Mouse (Mus musculus) heart, adult 2 months (tissue): ENCODE data around the gene Htr3b. TPM values are rescaled to one million over a fixed set of nuclear protein-coding genes. Genes with fewer than 3 reads are reported as not detected.

ENCODE experiments used
- DNase-seq, 2 experiments: peaks; one replicate each; pipeline ENCODE4 v3.0.0; 2021
- H3K27ac ChIP-seq: fragments of 200-600 bp; 2 replicates; pipeline ENCODE4 v1.8.1; 2022
- H3K27me3 ChIP-seq: fragments of 200-500 bp; 2 replicates; pipeline ENCODE4 v1.6.1; 2012; ENCODE audit warnings: mild to moderate bottlenecking, low read length, inconsistent platforms, mixed read lengths; ENCODE audit not compliant: control insufficient read depth, insufficient read depth
- H3K36me3 ChIP-seq: fragments of 200-500 bp; 2 replicates; pipeline ENCODE4 v1.6.1; 2012; ENCODE audit warnings: low read length, inconsistent platforms; ENCODE audit not compliant: control insufficient read depth, insufficient read depth
- H3K4me1 ChIP-seq: fragments of 200-500 bp; 2 replicates; pipeline ENCODE4 v1.6.1; 2011; ENCODE audit warnings: low read length; ENCODE audit not compliant: control insufficient read depth, insufficient read depth
- H3K4me3 ChIP-seq: fragments of 200-600 bp; 2 replicates; pipeline ENCODE4 v1.8.1; 2022
- H3K79me2 ChIP-seq: fragments of 200-500 bp; replicated peaks from 2 replicates; pipeline ENCODE4 v1.6.1; 2012; ENCODE audit warnings: mild to moderate bottlenecking, inconsistent platforms, low read length, moderate library complexity, mixed read lengths; ENCODE audit not compliant: control insufficient read depth, insufficient read depth
- H3K9ac ChIP-seq: fragments of 200-500 bp; 2 replicates; pipeline ENCODE4 v1.6.1; 2012; ENCODE audit warnings: low read depth, mild to moderate bottlenecking, control low read depth, inconsistent platforms, low read length, mixed read lengths
- CTCF ChIP-seq: fragments of 200-600 bp; IDR thresholded peaks from 2 replicates; pipeline ENCODE4 v1.8.1; 2022; ENCODE audit warnings: antibody characterized with exemption, mild to moderate bottlenecking, moderate library complexity
- EP300 ChIP-seq: fragments of 200-500 bp; IDR thresholded peaks from 2 replicates; pipeline ENCODE4 v1.6.1; 2011; ENCODE audit warnings: low read depth, low read length, control low read depth; ENCODE audit not compliant: insufficient read depth
- POLR2A ChIP-seq: fragments of 200-500 bp; IDR thresholded peaks from 2 replicates; pipeline ENCODE4 v1.6.1; 2011; ENCODE audit warnings: mild to moderate bottlenecking, low read depth, low read length, control low read depth; ENCODE audit not compliant: insufficient read depth
- WGBS: fragments of 180-500 bp; shearing (Covaris S2); methylation state at CpG from one replicate; pipeline ENCODE4 v1.1.7; 2018; 5-methylcytosine and 5-hydroxymethylcytosine counted together
- intact Hi-C: fragments of 180-260 bp; cut with DNase I; formaldehyde crosslinking; loops from one replicate; pipeline ENCODE4 v1.15.1; 2025
- long read RNA-seq: library from polyadenylated mRNA; stranded (forward); transcript quantifications from one replicate; pipeline ENCODE4 v2.0.0, GENCODE M21; 2021
- polyA plus RNA-seq: library from polyadenylated mRNA; depleted of rRNA; stranded (reverse); fragments of >200 nt; gene quantifications from 2 replicates; pipeline ENCODE4 v1.2.3, GENCODE M21; 2012; rRNA removed
- total RNA-seq, 2 experiments: library from RNA; stranded (reverse); gene quantifications; 2 replicates each; pipeline ENCODE4 v1.2.3; 2021

Gene Htr3b
- not detected for total RNA-seq
- polyA plus RNA-seq: 0.06 TPM in 2 replicates
- long read RNA-seq: 0 reads

DNA sequence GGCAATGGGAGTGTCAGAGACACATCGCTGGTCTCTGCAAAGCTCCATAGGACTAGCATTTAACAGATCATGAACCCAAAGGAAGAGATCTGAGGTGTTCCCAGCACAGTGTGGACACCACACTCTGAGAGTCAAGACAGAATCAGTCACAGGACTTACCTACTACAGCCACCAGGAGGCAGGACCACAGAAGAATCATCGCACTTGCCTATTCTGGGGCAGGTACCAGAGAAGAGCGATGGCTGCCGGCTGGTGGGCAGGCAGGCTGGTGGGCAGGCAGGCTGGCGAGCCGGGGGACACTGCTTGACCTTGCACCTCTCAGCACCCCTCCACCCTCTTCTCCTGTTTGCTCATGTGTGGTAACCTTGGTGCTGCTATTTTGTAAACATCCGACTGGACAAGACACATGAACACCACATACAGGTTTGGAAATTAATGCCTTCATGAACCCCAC, at the start of gene Htr3b:
Htr3b (minus strand) TSS at position 404 of the 454 bp plus-strand sequence.
- Histone ChIP-seq H3K9ac (no peak within 1 kb of the TSS), H3K27me3 (no peaks in the 10 kb centered on the region), H3K27ac (no peak within 1 kb of the TSS), H3K79me2 (no peaks in the 10 kb centered on the region), H3K4me1 (no peaks in the 10 kb centered on the region), H3K4me3 (no peak within 1 kb of the TSS), H3K36me3 (no peaks in the 10 kb centered on the region)
- intact Hi-C loops: no loop called here
- no peak for DNase-seq
- WGBS: 60% methylated on average over 7 of the region's 7 CpGs
- TF ChIP-seq EP300: no peak
- no peak for TF ChIP-seq POLR2A
- peak; percentile 56 for TF ChIP-seq CTCF

- H3K27ac ChIP-seq: no peak overlapping the region
- peaks cover 3% of the 10 kb centered on the region; the same call in 1 of the 2 replicates for H3K79me2 ChIP-seq
- no peak for DNase-seq
- H3K27me3 ChIP-seq: no peaks in the 10 kb centered on the region
- no peak overlapping the region for H3K9ac ChIP-seq
- H3K4me1 ChIP-seq: peaks cover 3% of the 10 kb centered on the region; the same call in 1 of the 2 replicates
- peaks cover 13% of the 10 kb centered on the region for H3K36me3 ChIP-seq
- no peak overlapping the region for H3K4me3 ChIP-seq
- 63% methylated on average over 6 of the region's 6 CpGs for WGBS
- intact Hi-C loops: no loop called here
- TF ChIP-seq POLR2A (no peak), EP300 (no peak), CTCF (no peak)
Measured at GRCm38 (mm10) chr9:48999256-48999655, 34.5 kb upstream of the Htr3b start.

DNA sequence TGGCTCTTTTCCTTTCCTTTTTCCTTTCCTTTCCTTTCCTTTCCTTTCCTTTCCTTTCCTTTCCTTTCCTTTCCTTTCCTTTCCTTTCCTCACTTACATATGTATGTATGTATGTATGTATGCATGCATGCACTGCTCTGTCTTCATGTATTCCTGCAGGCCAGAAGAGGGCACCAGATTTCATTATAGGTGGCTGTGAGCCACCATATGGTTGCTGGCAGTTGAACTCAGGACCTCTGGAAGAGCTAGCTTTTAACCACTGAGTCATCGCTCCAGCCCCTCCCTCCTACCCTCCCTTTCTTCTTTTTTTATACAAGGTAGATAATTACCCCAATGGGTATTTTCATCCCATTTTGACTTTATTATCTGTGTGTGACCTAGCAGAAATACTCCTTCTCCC, 30.9 kb upstream of the Htr3b start:
- WGBS: 94% methylated on average over 1 of the region's 1 CpGs
- no peak overlapping the region for H3K9ac ChIP-seq

GRCm38 (mm10) chr9:48994779-48995178, 30.0 kb upstream of the Htr3b start:
- TF ChIP-seq POLR2A: no peak
- TF ChIP-seq CTCF: no peak
- no peak for TF ChIP-seq EP300
- Histone ChIP-seq H3K4me1 (peaks cover 3% of the 10 kb centered on the region; the same call in 1 of the 2 replicates), H3K4me3 (no peak overlapping the region), H3K27me3 (no peaks in the 10 kb centered on the region), H3K36me3 (peaks cover 8% of the 10 kb centered on the region), H3K27ac (no peak overlapping the region), H3K9ac (no peak overlapping the region), H3K79me2 (peaks cover 3% of the 10 kb centered on the region; the same call in 1 of the 2 replicates)
- no peak for DNase-seq
- intact Hi-C loops: no loop called here
- WGBS: 68% methylated on average over 7 of the region's 7 CpGs

More for the DNA sequence above, 30.9 kb upstream of the Htr3b start:
- peaks cover 3% of the 10 kb centered on the region; the same call in 1 of the 2 replicates for H3K4me1 ChIP-seq
- H3K36me3 ChIP-seq: peaks cover 13% of the 10 kb centered on the region
- H3K79me2 ChIP-seq: peaks cover 3% of the 10 kb centered on the region; the same call in 1 of the 2 replicates
- intact Hi-C loops: no loop called here
- no peak overlapping the region for H3K27ac ChIP-seq
- TF ChIP-seq POLR2A: no peak
- TF ChIP-seq CTCF: peak; percentile 28; the same call in 1 of the 2 replicates
- TF ChIP-seq EP300: no peak
- no peak for DNase-seq
- no peaks in the 10 kb centered on the region for H3K27me3 ChIP-seq
- H3K4me3 ChIP-seq: no peak overlapping the region

GRCm38 (mm10) chr9:48991671-48992070, 26.9 kb upstream of the Htr3b start:
- Histone ChIP-seq H3K4me1 (peaks cover 4% of the 10 kb centered on the region; the same call in 1 of the 2 replicates), H3K4me3 (no peak overlapping the region), H3K79me2 (no peaks in the 10 kb centered on the region), H3K27ac (no peak overlapping the region), H3K27me3 (no peaks in the 10 kb centered on the region), H3K36me3 (peaks cover 4% of the 10 kb centered on the region), H3K9ac (no peak overlapping the region)
- WGBS: 78% methylated on average over 5 of the region's 5 CpGs
- TF ChIP-seq CTCF (no peak), POLR2A (no peak), EP300 (no peak)
- DNase-seq: no peak
- intact Hi-C loops: no loop called here
